Mouse (Mus musculus) v-Abl transformed pro-B cells (cell line): ENCODE measurements at regions not wholly inside any gene's neighbourhood (a gene's known extent, or its start where the extent isn't known, plus 50 kb on each side); places are given as distances from the start of the nearest gene placed in this dataset.
"Not testable (repeated sequence)": the region's sequence is repeated elsewhere in the genome, so short reads cannot be mapped to it uniquely, and the experiment has no call there.

Source experiments
- in situ Hi-C, 2 experiments: fragments of 400-800 bp; cut with MboI; formaldehyde crosslinking; loops; one replicate each; pipeline ENCODE4 v1.15.1; 2025; ENCODE audit not compliant: unreplicated experiment in 2 of 2

DNA sequence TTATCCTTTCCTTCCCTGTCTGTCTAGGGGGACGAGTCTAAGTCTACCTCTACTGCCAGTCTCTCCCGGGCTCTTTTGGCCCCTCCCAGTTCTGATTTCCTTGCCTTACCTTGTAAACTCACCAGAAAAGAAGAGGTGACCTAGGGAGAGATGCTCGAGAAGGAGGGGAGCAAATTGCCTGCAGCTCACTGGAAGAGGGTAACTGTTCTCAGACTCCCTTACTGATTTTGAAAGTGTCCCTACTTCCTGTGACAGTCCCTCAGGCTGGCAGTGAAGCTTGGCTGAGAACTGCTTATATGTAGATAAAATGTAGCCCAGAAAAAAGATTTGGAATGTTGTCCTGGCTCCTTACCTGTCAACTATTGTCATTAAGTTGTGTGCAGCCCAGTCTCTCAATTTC is 180.6 kb upstream of the Tab2 start:
- in situ Hi-C loops: no loop called here

DNA sequence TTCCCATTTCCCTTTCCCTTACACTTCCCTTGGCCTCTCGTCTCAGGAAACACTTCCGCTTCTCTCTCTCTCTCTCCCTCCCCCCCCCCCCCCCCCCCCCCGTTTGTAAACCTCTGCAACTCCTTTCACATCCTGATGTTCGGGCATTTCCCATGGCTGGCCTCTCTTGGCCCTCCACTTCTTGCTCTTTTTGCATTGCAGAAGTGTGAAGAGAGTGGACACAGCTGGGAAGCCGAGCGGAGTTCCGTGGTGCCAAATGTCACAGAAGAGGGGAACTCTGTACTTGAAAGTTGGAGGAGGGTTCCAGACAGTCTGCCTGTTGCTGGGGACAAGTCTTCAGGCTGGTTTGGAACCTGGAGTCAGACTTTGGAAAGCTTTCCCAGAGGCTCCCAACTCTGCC is 179.2 kb upstream of the Tab2 start:
- in situ Hi-C loops: no loop called here

DNA sequence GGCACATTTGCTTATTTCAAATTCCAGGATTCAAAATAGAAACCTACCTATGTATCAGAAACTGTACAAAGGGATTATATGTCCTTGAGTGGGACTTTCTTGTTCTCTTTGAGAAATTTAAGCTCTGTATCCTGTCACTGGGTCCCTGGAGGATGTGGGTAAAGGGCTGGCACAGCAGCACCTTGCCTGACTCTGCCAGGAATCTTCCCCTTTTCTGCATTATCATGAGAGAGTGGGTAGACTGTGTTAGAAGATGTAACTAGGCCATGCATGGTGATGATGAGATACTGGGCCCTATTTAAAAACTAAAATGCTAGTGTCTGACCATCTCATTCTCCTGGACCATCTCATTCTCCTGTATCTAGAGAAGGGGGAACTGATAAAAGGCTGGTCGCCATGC is 178.4 kb upstream of the Tab2 start:
- in situ Hi-C loops: no loop called here

DNA sequence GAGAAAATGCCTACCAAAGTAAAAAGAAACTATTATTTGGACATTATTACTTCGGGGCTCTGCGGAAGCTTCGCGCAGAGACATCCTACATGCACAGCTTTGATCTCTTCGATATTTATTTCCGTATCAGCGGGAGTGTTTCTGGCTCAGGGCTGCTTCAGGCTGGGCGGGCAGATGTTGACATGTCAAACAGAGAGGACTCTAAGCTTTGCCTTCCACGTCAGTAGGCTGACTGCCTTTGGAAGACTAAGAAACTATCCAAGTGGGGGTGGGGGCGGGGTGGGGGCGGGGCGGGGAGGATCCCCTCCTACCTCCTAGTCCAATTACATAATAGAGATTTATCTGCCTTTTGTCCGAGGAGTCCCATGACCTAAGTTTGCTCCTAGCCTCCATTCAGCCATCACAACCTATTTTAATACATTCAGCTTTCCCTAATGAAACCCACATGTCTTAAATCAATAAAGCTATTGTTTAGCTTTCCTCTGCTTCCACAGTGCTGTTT is 177.5 kb upstream of the Tab2 start:
- in situ Hi-C loops: no loop called here

DNA sequence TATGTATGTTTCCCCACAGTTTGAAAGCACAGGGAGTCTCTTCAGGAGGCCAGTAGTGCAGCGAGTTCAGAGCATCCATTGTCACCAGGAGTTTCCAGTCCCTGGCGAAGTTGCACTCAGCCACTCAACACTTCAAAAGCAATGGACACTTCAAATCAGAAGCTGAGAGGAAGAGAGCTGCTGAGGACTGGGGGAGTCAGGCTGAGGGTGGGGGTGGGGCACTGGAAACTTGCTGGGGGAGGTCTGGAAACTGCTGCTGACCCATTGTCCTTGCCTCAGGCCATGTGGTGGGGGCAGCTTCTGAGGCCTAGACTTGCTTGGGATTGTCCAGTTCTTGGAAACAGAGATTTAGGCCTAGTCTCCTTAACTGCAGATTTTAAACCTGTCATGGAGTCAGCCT is 176.8 kb upstream of the Tab2 start:
- in situ Hi-C loops: no loop called here

DNA sequence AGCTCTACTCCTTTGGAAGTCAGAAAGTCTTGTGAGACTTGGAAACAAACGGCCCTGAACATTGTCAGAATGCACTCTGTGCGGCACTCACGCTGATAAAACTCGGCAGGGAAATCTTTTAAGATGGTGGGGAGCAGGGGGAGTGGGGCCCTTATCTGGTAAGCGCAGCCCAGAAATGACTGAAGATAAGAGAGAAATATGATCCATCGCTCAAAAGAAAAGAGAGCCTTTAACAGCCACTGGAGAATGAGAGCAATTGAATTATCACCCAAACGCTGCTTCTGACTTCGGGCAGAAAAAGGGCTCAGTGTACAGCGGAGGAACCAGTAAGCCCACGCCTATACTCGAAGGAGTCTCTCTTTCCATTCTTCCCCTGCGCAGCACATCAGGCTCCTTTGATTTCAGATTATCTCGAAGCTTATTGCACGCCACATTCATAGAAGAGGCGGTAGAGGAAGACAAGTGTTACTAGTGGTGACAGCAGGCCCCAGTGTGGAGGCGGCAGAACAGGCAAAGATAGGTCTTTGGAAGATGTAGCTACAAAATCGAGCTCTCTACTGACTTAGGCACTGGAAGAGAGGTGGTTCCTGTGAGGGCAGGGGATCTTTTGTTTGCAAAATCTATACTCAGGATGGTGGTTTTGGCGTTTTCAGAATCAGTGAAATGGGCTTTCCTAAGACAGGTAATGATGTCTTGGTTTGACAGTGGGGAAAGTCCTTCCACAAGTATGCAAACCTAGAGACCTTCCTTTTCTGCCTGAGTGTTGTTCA is 174.6 kb upstream of the Tab2 start:
- in situ Hi-C loops: no loop called here

DNA sequence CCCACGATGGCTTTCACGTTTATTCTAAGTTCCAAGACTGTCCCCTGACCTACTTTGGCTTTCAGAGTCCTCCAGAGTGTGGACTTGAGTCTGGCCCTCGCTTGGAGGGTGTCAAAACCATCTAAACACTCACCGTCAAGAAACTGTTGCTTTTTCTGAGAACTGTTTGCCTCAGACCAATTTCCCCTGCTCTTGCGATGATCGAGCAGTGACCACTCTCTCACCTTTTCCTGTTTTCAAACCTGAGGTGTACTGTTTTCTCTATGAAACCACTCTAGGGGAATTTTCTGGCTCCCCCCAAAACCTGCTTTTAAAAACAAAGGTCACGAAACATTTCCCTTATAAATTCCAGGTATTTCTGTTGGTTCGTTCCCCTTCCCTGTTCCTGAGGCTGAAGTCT is 174.0 kb upstream of the Tab2 start:
- in situ Hi-C loops: no loop called here

DNA sequence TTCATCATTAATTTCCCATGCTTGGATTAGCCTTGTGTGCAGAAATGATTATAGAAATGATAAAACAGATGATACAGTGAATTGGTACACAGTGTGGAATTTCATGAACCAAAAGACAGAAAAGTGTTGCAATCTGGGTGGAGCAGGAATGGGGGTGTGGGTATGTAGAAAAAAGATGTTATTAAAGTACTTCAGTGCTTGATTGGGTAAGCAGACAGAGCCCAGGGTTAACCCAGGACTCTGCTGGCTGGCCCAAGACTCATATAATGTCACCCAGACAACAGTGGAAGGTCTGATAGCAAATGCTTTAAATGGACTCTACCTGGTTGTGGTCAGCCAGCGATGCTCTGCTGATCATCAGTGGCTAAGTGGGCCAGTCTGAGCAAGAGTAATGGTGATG is 168.1 kb upstream of the Tab2 start:
- in situ Hi-C loops: no loop called here

DNA sequence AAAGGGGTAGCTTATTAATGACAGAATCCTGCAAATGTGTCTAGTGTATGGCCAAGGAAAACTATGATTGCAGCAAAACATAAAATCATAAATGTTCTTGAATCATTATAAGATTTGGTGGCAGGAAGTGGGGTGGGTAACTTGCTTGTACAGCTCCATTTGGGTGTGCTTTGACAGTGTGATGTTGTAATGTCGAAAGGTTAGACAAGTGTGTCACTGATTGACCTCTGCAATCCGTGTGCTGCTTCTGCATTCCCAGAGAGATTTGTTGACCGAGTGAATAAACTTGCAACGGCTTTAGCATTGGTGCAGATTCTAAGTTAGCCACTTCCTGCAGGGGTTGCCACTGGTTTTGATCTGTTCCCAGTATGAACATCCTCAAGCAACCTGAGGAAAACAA is 165.9 kb upstream of the Tab2 start:
- in situ Hi-C loops: no loop called here

DNA sequence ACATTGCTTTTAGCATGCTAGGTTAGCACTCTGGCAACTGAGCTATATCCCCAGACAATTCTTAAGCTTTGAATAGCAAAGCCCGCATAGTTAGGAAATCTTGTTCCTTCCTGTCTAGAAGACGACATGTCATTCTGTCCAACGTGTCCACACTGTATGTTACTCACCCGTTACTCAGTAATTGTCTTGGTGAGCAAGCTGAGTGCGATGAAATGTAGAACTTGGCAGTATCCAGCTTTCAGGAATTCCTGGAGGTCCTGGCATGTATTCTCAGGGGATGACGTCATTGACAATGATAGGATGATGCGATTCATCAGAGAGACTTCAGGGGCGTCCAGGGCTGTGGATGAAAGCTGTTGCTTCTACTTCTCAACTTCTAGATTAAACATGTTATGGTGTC is 160.8 kb upstream of the Tab2 start:
- in situ Hi-C loops: no loop called here

DNA sequence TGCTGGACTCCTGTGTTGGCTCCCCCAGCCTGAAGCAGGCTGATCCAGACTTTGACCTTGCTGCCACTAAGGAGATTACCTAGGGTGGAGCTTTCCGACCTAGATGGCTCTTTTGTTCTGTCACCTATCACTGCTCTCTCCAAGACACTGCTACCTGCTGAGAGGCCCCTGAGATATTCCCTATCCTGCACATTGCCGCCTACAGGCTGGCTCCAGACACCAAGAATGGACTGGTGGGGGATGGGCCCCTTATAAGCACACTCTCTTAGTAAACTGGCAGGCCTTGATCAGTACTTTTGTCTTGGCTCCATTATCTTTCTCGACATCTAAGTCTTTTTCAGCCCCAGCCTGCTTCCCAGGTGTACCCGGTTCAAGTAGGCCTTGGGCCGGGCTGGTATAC is 158.9 kb upstream of the Tab2 start:
- in situ Hi-C loops: not testable (repeated sequence)

DNA sequence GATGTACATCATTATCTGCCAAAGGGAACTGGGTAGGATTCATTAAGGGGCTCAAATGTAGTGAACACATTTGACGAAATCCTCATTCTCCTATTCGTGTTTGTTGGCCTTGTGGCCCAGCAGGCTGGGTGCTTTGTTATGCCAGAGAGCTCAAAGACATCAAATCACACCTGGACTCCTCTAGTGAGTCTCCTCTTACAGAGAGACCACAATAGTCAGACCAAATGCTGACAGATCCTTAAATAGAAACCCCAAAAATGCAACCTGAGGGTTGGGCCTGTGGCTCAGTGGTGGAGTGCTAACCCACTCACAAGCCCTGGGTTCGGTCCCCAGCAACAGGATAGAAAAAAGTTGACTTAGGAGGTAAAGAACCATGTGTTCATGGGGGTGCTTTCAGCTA is 158.5 kb upstream of the Tab2 start:
- in situ Hi-C loops: no loop called here

DNA sequence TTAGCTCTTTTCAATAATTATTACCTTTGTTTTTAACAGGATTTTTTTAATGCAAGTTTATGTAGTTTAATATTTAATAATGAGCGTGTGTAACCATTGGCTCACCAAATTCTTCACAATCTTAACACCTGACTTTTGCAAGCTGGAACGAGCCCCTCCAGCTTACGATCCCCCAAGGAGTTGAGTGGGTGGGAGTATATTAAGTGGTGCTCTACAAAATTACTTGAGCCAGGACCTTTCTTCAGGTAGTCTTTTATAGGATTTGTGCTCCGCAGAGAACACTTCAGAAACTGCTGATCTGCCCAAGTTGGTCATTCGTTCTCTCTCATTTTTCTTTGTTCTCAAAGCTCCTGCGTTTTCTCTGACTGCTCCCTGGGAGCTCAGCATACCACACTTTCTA is 144.5 kb upstream of the Tab2 start:
- in situ Hi-C loops: no loop called here

DNA sequence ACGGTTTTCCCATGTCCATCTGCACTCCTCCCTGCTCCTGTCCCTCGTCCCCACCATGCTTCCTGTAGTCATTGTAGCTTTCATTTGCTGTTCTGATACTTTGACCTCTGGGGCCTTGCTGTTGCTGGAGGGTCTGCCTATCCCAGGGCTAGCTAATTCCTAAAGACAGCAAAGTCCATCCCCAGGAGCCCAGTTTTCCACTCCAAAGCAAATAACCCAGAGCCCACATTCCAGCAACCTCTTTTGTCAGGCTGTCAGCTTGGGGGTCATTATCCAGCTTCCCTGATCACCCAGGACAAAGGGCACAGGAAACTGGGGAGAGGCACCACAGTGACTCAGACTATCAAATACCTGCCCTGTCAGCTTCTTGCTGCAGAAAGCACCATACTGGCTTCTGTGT is 139.9 kb upstream of the Tab2 start:
- in situ Hi-C loops: loop anchor here in 1 of 2 experiments (10.0 kb wide), 1 partner anchor 211 kb away; no protein-coding TSS in a partner anchor

DNA sequence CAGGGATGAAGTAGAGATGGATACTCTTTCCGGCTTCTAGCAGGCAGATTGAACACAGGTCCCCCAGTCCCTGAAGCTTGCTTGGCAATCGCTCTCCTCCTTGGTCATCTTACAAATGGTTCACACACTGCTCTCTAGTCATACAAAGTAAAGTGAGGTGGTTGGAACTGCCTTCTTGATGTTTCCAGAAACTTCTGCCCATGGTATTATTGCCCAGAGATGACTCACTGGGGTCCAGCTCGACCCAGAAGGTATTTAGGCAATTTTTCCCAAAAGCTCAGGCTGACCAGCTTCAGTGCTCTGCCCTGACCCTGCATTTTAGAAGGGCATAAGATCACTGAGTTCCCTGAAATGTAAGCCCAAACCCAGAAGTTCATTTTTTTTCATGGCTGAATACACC is 139.2 kb upstream of the Tab2 start:
- in situ Hi-C loops: loop anchor here in 1 of 2 experiments (10.0 kb wide), 1 partner anchor 210 kb away; no protein-coding TSS in a partner anchor

DNA sequence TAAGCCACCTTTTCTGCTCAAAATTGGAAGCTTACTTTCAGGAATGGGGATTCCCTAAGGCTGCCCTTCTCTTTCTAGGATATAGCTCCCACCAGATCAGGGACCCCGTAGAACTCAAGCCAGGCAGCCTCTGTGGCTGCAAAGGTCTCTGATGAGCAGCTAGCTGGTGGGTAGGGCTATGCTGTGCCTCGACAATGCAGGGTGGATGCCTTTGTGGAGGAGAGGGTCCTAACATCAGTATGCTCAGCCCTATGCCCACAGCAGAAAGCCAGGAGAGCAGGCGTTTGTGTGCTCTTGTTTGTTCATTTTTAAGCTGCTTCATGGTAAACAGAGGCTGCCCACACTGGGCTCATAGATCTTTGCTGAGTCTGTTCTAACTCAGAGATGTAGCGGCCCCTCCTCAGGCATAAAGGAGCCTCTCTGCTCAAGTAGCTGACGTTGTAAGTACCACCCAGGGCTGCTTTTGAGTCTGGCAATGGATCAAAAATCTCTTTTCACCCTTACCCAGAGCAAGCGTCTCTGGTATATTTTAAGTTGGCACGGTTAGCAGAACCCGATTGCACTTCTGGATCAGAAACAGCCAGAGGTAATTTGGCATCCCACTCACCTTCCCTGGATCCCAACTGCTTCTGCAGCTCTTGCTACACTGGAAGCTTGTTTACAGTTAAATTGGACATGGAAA is 136.0 kb upstream of the Tab2 start:
- in situ Hi-C loops: loop anchor here in 1 of 2 experiments (10.0 kb wide), 1 partner anchor 207 kb away; no protein-coding TSS in a partner anchor

DNA sequence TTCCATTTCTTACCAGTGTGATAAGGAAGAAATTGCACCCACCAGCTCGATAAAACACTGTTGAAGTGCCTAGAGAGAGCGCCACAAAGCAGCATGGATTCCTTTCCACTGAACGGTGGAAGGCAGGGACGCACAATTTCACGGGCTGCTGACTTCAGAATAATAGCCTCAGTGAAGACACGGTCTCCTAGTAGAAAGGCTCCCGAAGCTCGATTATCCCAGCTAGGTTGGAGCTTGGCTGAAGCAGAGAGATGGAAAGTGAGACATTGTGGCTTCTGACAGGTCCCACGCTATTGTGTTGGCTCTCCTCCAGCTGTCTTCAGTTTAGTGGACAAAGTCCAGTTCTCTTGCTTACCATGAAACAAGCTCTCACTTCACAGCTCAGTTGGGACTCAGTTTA is 133.3 kb upstream of the Tab2 start:
- in situ Hi-C loops: no loop called here

DNA sequence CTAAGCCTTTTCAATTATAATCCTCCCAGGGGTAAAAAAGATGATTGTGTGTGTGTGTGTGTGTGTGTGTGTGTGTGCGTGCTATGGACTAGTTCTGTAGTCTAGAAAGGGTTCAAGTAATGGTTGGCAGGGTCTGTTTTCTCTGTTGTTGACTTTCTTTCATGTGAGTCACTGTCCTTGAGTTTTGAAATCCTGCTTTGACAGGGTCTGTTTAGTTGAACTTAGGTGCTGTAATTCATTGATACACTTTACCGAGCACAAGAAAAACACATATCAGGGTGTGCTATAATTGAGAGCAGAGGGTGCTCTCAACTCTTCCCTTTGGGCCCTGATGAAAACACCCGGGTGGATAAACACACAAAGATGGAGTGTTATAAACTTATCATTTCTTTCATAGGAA is 132.7 kb upstream of the Tab2 start:
- in situ Hi-C loops: no loop called here

DNA sequence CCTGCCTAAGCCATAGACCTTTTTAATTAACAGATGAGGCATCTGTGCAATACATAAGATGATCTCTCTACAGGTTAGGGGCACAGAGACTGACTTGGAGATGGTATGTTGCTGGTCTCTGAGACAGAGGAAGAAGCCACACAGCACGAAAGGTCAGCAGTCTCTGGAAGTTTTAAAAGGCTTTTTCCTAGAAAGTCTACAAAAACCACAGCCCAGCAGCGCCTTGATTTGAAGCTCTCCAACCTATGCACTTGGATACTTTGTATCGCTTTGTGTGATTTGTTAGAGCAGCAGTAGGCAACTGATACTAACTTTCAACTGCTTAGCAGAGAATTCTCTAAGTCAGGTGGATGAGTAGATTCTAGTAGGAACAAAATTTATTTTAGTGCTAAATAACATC is 132.3 kb upstream of the Tab2 start:
- in situ Hi-C loops: no loop called here

DNA sequence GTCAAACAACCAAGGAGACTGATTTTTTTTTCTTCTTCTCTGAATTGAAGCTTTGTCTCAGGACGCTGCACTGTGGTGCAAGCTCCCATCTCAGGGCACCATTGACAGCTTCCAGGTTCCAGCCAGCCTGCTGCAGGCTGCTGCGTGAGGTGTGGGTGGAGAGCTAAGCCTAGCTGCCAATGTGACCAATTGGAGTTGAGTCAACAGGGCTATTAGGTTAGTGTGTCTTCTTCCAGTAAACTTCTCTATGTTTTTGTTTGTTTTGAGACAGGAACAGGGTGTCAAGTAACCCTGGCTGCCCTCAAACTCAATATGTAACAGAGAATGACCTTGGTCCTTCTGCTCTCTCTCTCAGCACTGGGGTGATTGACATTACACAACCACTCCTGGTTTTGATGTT is 131.1 kb upstream of the Tab2 start:
- in situ Hi-C loops: no loop called here

DNA sequence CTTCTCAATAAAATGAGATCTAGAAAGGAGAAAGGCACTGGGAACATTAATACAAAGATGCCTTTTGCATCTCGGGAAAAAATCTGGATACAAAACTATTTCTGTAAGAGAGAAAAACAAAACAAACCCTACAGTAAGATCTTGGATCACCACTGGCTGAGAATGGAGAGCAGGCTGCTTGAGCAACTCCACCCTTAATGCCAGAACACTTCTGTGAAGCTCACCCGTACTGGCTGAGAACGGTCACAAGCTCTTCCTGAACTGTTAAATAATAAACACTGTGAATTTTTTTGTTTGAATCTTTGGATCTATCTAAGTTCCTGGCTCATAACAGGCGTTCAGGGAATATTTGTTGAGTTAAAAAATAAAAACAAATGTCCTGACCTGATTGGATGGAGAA is 130.4 kb upstream of the Tab2 start:
- in situ Hi-C loops: no loop called here
